Mouse (Mus musculus) cerebellum, adult 9-11 months (tissue): ENCODE data around the gene Itgb6.

ENCODE experiments used
- DNase-seq: peaks from one replicate; pipeline ENCODE4 v3.0.0; 2022

Gene Itgb6

GRCm38 (mm10) chr2:60671215-60671614, 51.2 kb downstream of the Itgb6 start:
- no peak for DNase-seq

DNA sequence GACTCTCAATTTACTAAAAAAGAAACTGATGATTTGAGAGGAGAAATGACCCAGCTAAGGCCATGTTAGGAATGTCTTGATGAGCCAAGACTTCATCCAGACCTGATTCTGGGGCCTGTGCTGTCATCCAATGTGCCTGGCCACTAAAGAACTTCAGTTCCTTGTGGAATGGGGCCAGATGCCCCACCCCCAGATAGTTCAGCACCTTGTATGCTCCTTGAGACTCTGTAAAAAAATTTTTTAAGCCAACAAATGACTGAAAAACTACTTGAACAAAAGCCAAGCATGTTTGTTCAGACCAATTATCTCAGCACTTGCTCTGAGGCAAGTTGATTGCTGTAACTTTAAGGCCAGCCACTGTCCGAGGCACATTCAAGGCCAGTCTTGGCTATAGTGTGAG, 59.4 kb downstream of the Itgb6 start:
- DNase-seq: no peak

- no peak for DNase-seq
Observed at GRCm38 (mm10) chr2:60659993-60660392, 62.5 kb downstream of the Itgb6 start.

DNA sequence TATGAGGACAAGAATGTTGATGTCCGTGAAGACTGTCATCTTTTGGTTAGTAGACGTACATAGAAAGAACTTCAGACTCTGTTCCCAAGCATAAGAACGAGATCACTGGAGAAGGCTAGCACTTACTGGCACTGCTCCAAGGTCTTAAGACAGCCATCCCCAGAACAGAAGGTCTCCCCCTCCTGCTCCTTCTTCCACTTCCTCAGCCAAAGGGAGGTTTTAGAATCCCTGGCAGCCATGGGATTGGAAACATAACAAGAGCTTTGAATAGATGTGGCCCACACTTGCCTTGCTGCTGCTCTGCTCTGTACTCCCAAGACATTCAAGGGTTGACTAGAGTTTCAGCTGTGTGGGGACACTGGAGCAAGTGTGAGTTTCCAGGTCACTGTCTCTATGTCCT, 63.5 kb downstream of the Itgb6 start:
- DNase-seq: no peak

DNA sequence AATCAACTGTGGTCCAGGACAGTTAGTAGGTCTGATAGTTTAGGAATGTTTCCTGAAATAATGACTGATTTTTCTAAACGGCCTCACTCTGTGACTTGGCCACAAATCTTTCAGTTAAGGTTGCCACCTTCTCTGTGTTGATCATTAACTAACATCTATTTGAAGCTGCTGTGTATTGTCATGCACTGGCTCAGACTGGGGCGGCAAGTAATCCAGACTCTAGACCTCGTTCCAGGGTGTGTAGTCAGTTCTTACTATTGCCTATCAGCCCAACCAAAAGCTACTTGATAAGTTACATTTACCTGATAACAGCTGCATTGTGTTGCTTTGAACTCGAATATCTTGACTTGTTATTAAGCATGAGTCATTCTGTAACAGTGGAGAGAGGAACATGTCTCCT, 67.6 kb downstream of the Itgb6 start:
- no peak for DNase-seq

GRCm38 (mm10) chr2:60650155-60650554, 72.3 kb downstream of the Itgb6 start:
- no peak for DNase-seq

DNA sequence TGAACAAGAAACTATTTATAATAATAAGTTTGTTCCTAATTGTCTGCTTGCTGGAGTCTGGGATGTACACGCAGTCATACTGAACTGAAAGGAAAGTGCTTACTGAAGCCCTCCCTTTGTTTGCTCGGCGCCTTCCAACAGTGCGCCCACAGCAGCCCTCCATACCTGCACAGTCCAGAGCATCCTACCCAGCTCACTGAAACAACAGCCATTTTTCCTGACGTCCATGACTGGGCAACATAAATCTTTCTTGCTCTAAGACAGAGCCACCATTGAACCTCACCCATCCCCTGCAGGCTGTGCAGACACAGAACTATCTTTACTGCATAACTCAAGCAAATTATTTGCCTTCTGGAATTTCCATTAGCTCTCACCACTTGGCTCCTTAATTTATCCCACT, 74.8 kb downstream of the Itgb6 start:
- no peak for DNase-seq

DNA sequence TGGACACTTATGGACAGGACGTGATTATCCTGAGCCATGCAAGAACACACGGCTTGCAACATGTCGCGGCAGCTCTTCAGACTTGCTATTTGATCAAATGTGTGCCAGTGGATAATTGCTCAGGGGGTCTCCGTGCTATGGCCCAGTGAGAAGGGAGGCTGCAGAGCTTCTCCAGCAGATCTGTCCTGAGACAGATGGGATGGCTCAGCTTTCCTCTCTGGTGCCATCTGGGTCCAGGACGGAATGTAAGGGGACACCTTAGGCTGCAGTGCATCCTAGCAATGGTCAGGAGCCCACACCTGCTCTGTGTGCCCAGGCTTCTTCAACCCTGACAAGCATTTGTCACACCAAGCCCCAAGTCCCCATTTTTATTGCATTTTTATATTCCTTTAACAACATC, 75.9 kb downstream of the Itgb6 start:
- peak; percentile 2 for DNase-seq

GRCm38 (mm10) chr2:60643406-60643805, 79.0 kb downstream of the Itgb6 start:
- no peak for DNase-seq

GRCm38 (mm10) chr2:60642606-60643005, 79.8 kb downstream of the Itgb6 start:
- DNase-seq: no peak

- DNase-seq: no peak
Observed at GRCm38 (mm10) chr2:60640342-60640672, 82.1 kb downstream of the Itgb6 start.

DNA sequence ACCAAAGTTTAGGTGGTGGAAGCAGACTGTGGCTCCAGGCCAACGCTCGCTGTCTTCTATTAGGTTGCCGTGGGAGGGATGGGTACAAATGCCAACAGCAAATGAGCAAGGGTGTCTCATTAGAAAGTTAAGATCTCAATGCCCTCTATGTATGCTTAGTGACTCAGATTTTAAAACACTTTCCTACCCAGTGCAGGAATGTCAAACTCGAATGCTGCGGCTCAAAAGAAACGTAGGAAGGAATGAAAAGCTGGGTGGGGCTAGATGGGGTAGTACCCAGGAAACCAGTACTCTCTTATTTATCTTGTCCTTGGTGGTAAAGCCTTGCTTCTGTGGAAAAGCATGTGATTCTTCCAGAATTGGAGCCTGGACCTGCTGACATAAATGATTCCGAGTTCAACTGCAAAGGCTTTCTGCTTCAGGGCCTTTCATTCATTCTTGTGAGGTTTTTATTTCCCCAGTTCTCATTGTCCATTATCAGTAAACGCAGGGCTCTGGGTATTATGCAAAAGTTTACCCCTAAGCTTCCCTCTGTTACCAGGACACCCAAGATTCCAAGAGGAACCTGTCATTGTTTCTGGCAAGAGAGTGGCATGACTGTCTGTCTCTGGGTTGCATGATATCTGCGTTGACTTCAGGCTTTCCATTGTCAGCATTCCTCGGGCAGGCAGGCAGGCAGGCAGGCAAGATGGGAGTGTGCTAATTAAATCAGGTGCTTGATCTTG, 82.7 kb downstream of the Itgb6 start:
- no peak for DNase-seq

DNA sequence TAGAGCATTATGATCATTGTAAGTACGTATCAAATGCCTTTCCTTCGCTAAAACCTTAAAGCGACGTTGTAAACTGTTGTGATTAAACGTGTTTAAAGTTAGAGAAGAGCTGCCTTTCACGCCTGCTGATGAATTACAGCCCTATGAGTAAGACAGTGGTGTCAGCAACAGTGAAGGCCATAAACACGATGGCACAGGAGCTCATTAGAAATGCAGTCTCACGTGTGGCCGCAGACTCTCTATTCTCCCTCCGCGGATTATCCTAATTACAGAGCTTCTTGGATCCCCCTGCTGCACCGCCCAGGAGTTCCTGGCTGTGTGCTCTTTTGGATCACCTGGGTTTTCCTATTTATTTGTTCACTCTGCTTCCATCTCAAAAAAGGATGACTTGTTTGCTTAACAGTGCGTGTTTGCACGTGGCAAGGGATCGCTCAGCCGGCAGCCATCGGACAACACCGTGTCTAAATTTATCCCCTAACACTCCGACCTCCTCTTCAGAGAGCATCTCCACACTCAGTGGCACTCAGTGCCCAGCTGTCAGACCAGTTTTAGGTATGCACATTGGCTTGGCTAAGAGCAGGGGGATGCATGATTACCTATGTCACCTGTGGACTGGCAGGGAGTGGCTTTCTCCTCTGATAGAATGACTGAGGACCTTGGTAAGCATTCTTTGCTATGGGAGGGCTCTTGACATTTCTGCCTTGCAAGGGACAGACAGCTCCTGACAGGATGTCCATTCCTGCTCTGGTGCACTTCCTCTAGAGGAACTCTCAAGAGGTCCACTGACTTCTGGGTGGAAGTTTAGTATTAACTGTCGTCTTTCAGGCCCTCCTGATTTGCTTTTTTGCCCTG, 85.3 kb downstream of the Itgb6 start:
- no peak for DNase-seq

DNA sequence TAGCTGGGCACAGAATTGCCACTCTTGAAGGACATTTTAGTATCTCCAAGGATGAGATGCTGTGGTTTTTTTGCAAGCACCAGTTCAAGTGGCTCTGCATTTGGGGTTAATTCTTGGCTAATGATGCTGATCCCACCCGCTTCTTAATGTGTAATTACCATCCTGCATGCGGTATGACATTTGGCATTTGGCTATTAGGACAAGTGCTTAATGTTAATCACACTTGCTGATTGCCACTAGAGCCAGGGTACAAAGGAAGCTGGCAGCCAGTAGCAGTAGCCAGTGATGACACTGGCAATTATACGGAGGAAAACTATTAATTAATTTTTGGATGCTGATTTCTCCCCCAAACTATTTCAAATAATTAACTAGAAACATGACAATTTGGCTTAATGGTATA, 86.0 kb downstream of the Itgb6 start:
- no peak for DNase-seq

- no peak for DNase-seq
Observed at GRCm38 (mm10) chr2:60636038-60636437, 86.4 kb downstream of the Itgb6 start.

- no peak for DNase-seq
Observed at GRCm38 (mm10) chr2:60632791-60633190, 89.7 kb downstream of the Itgb6 start.

DNA sequence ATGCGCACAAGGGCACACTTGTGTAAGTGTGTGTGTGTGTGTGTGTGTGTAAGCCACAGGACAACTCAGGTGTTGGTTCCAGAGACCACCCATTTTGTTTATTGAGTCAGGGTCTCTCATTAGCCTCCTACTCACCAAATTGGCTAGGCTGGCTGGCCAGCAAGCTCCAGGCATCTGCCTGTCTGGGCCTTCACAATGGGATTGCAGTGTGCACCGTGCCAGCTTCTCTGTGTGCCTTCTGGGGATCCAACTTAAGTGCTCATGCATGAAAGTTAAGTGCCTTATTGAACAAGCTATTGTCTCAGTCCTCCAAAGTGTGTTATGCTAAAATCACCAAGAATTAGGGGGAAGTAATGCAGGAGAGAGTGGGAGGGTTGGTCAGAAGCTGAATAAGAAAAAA, 92.1 kb downstream of the Itgb6 start:
- DNase-seq: no peak

- no peak for DNase-seq
Observed at GRCm38 (mm10) chr2:60627952-60628351, 94.5 kb downstream of the Itgb6 start.

- DNase-seq: no peak
Observed at GRCm38 (mm10) chr2:60627515-60627914, 94.9 kb downstream of the Itgb6 start.

- no peak for DNase-seq
Observed at GRCm38 (mm10) chr2:60625766-60626165, 96.7 kb downstream of the Itgb6 start.

DNA sequence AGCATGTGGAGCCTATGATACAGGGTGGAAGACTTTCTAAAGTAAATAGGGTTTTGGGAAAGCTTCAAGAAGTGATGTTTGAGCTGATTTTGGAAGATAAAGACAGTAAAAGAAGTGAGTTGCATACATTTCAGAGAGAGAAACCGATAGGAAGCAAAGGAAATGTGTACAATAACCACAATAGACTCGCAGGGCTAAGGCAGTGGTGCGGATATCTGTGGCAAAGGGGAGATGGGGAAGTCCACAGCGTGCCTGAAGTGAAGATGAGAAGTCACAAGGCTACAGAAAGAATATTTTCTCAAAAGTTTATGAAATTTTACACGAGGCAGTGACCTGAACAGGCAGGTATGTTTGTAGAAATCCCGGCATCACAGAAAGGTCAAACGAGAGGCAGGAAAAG, 100.3 kb downstream of the Itgb6 start:
- no peak for DNase-seq

GRCm38 (mm10) chr2:60614758-60615157, 107.7 kb downstream of the Itgb6 start:
- DNase-seq: no peak

DNA sequence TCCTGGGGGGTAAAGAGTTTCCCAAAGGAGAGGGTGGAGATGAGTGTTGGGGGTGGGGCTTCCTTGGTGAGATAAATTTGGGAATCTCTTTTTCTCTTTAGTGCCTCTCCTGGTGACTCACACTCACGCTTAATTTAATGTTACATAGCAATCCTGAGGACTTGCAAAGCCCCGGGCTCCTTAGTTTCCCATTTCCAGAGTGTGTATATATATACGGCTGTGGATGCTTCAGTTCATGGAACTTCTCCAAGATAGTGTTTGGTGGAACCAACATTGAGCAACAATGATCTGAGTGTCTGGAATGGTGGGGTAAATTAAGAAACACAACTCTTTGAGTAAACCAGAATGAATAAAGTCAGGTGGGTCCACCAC, 108.6 kb downstream of the Itgb6 start:
- DNase-seq: no peak
